Mouse (Mus musculus) kidney, embryonic 14.5 days (tissue): ENCODE measurements around the gene Atf7ip. TPM values are rescaled to one million over a fixed set of nuclear protein-coding genes. Genes with fewer than 3 reads are reported as not detected.

Experiments used
- ATAC-seq: fragments of 200-750 bp; cut with Nextera tagmentation; 2 replicates; pipeline ENCODE4 v1.8.0; 2017; ENCODE audit warnings: moderate number of reproducible peaks, mild to moderate bottlenecking, moderate TSS enrichment, moderate library complexity; ENCODE audit not compliant: low FRiP score, low TSS enrichment
- H3K27ac ChIP-seq: fragments of 300-500 bp; sonication (generic); 2 replicates; pipeline ENCODE4 v1.5.1; 2014; ENCODE audit warnings: low read depth, mild to moderate bottlenecking, low read length, moderate library complexity, mixed read lengths
- H3K27me3 ChIP-seq: fragments of 300-500 bp; sonication (generic); 2 replicates; pipeline ENCODE4 v1.6.1; 2014; ENCODE audit warnings: mild to moderate bottlenecking, low read length; ENCODE audit not compliant: control insufficient read depth, insufficient read depth
- H3K36me3 ChIP-seq: fragments of 300-500 bp; sonication (generic); 2 replicates; pipeline ENCODE4 v1.6.1; 2014; ENCODE audit warnings: low read length, mixed read lengths; ENCODE audit not compliant: control insufficient read depth, insufficient read depth
- H3K4me1 ChIP-seq: fragments of 300-500 bp; sonication (generic); 2 replicates; pipeline ENCODE4 v1.6.1; 2014; ENCODE audit warnings: low read length, mixed read lengths; ENCODE audit not compliant: control insufficient read depth, insufficient read depth
- H3K4me2 ChIP-seq: fragments of 300-500 bp; sonication (generic); replicated peaks from 2 replicates; pipeline ENCODE4 v1.6.1; 2014; ENCODE audit warnings: low read depth, mild to moderate bottlenecking, low read length
- H3K4me3 ChIP-seq: fragments of 300-500 bp; sonication (generic); 2 replicates; pipeline ENCODE4 v1.5.1; 2014; ENCODE audit warnings: mild to moderate bottlenecking, low read length
- H3K9ac ChIP-seq: fragments of 300-500 bp; sonication (generic); 2 replicates; pipeline ENCODE4 v1.6.1; 2014; ENCODE audit warnings: low read depth, mild to moderate bottlenecking, low read length, moderate library complexity
- H3K9me3 ChIP-seq: fragments of 300-500 bp; sonication (generic); 2 replicates; pipeline ENCODE4 v1.6.1; 2016; ENCODE audit warnings: low read length; ENCODE audit not compliant: control insufficient read depth
- WGBS: fragments of 180-500 bp; shearing (Covaris S2); extraction: QIAGEN DNeasy Blood & Tissue Kit; methylation state at CpG from one replicate; pipeline ENCODE4 v1.1.7; 2014; 5-methylcytosine and 5-hydroxymethylcytosine counted together
- polyA plus RNA-seq: library from polyadenylated mRNA; unstranded; fragments of >200 nt; fragmentation: Nextera tagmentation; extraction: Ambion mirVana; gene quantifications from 2 replicates; pipeline ENCODE4 v1.2.1, GENCODE M21; 2014

The Atf7ip gene
- polyA plus RNA-seq, 1 experiment from 2014 or later = 54.2 TPM

DNA sequence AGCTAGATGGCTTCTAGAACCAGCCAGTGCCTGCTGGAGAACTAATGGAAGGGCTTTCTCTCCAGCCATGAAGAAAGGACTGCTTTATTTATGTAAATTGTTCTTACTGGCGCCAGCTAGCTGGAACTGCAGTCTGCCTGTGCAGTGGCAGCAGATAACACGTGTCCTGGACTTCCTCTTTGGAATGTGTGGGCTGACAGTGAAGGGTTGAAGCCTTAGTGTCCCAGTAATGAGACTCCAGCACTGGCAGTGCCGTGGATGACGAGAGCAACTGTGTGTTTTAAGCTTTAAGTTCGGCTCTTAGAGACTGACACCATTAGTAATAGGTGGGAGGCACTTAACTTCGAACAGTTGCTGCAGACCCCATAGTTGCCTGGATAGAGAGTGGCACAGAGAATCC lies 37.2 kb downstream of the Atf7ip start:
- peaks cover 22% of the 10 kb centered on the region for H3K4me1 ChIP-seq
- no peak overlapping the region for H3K9ac ChIP-seq
- H3K4me2 ChIP-seq = peak overlapping the region; percentile 13; the same call in 1 of the 2 replicates
- WGBS = 7% methylated on average over 6 of the region's 6 CpGs
- H3K9me3 ChIP-seq = no peaks in the 10 kb centered on the region
- no peak overlapping the region for H3K4me3 ChIP-seq
- ATAC-seq = peak; percentile 90
- H3K27ac ChIP-seq = peak overlapping the region; percentile 53
- H3K27me3 ChIP-seq = no peaks in the 10 kb centered on the region
- 0 out of 2 replicates have a peak, but pooled peaks cover 3% of the 10 kb centered on the region for H3K36me3 ChIP-seq

DNA sequence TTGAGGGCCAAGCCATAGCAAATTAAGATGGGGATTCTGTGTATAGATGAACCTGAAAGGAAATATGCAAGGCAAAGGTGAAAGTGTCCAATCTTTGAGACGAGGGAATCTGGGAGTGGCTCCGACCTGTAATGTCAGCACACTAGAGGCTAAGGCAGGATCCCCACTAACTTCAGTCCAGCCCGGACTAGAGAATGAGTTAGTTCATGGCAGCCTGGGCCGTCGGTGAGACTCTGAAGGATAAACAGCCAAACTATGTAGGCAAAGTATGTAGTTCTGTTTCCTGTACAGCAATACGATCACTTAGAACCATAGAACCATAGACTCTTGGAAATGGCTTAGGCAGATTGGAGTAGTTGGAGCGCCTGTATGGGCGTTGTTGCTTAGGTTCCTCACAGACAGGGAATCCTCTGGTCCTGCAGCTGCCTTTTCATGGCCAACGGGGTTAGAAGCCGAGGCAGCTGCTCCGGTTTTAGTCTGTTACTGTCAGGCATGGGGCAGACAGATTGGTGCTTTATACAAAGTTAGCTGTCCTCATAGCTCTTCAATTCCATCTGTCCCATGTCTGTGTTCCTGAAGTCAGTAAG lies 39.4 kb downstream of the Atf7ip start:
- H3K4me1 ChIP-seq = peaks cover 24% of the 10 kb centered on the region
- H3K4me2 ChIP-seq = no peak overlapping the region
- no peak overlapping the region for H3K9ac ChIP-seq
- H3K27me3 ChIP-seq = no peaks in the 10 kb centered on the region
- no peak overlapping the region; the same call in 1 of the 2 replicates for H3K27ac ChIP-seq
- no peaks in the 10 kb centered on the region for H3K36me3 ChIP-seq
- ATAC-seq = no peak
- H3K4me3 ChIP-seq = no peak overlapping the region
- no peaks in the 10 kb centered on the region for H3K9me3 ChIP-seq
- WGBS = 88% methylated on average over 11 of the region's 11 CpGs

DNA sequence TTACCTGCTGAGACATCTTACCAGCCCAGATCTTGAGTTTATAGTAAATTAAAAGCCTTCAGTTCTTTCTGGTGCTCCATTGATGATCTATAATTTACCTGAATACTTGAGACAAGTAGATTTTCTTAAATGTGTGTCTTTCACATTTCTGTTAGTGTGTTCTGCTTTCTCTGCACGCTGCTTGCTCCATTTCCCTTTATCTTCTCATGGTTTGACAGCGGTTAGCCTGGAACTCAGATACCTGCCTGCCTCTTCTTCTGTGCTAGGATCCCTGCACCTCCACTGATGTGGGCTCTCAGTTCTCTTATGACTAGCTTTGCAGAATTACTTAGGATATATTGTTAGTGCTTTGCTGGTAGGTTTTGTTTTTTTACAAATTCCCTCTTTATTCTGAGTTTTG lies 40.3 kb downstream of the Atf7ip start:
- no peak overlapping the region for H3K4me2 ChIP-seq
- no peaks in the 10 kb centered on the region for H3K36me3 ChIP-seq
- H3K9ac ChIP-seq = no peak overlapping the region
- H3K9me3 ChIP-seq = no peaks in the 10 kb centered on the region
- no peak for ATAC-seq
- peaks cover 23% of the 10 kb centered on the region for H3K4me1 ChIP-seq
- WGBS = 96% methylated on average over 2 of the region's 2 CpGs
- no peaks in the 10 kb centered on the region for H3K27me3 ChIP-seq
- H3K4me3 ChIP-seq = no peak overlapping the region
- no peak overlapping the region for H3K27ac ChIP-seq

DNA sequence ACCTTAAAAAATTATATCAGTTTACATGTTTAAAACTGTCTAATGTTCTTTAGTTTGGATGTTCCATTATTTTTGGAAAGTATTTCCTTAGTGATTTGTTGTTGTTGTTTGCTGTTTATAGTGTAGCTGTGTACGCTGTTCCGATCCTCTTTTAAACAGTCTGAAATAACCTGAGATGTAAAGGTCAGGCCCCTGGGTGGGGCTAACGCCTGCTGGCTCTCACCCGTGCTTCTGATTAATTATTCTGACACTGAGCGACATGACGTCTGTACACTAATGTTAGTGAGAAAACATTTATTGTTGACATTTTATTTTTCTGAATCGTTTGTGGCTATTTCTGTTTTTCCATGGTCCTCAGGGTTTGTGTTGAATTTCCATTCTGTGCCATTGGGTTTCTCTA lies 41.0 kb downstream of the Atf7ip start:
- no peak overlapping the region for H3K27ac ChIP-seq
- no peaks in the 10 kb centered on the region for H3K27me3 ChIP-seq
- no peak overlapping the region for H3K4me3 ChIP-seq
- H3K9ac ChIP-seq = no peak overlapping the region
- H3K36me3 ChIP-seq = no peaks in the 10 kb centered on the region
- ATAC-seq = no peak
- no peak overlapping the region for H3K4me2 ChIP-seq
- peaks cover 16% of the 10 kb centered on the region for H3K4me1 ChIP-seq
- H3K9me3 ChIP-seq = no peaks in the 10 kb centered on the region
- 55% methylated on average over 7 of the region's 7 CpGs for WGBS

DNA sequence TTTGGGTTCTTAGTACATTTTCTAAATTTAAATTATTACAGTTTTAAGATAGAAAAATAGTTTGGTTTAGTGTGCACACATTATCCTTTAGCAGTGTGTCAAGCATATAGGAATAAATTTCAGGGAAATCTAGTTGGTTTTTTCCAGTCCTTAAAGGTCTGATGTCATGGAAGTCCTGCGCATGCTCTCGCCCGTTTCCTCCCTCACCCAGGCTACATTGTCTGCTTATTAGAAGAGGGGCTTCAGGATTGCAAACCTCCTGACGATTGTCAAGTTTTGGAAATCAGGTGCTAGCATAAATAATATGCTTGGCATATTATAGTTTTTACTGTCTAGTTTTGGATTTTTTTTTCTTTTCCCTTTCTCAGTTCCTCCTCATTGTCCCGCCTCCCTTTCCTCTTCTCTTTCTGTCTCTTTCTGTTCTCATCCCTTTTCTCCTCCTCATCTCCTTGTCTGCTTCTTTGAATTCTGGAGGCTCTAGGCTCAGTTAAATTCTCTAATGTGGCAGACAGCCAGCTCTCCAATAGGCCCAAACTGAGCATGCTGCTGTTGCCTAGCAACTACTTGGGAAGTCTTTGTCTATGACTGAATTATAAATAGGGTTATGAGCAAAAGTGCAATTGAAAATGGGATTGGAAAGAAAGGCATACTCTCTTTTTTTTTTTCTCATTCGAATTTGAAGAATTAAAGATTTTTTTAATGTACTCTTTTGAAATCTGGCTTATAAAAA lies 42.2 kb downstream of the Atf7ip start:
- WGBS = 88% methylated on average over 6 of the region's 6 CpGs
- H3K27ac ChIP-seq = no peak overlapping the region
- ATAC-seq = no peak

DNA sequence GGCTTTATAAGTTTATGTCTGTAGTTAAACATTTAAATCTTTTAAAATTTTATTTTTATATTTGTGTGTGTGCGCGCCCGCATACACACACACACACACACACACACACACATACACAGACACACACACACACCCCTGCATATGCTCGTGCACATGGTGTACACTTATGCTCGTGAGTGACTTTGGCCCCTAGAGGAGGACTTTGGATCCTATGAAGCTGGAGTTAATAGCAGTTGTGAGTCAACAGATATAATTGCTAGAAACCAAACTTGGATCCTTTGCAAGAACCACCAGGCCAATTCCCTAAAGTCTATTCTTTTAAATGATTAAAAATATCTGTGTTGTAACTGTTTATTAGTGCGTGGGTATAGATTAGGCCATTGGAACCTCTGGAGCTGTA lies 42.8 kb downstream of the Atf7ip start:
- no peak overlapping the region for H3K4me3 ChIP-seq
- peaks cover 4% of the 10 kb centered on the region; the same call in 1 of the 2 replicates for H3K4me1 ChIP-seq
- H3K9me3 ChIP-seq = no peaks in the 10 kb centered on the region
- 93% methylated on average over 6 of the region's 6 CpGs for WGBS
- H3K27me3 ChIP-seq = no peaks in the 10 kb centered on the region
- no peaks in the 10 kb centered on the region for H3K36me3 ChIP-seq
- H3K4me2 ChIP-seq = no peak overlapping the region
- ATAC-seq = no peak
- H3K27ac ChIP-seq = no peak overlapping the region
- no peak overlapping the region for H3K9ac ChIP-seq

More for the DNA sequence above, 42.2 kb downstream of the Atf7ip start:
- Histone ChIP-seq H3K4me2 (no peak overlapping the region), H3K9me3 (no peaks in the 10 kb centered on the region), H3K4me1 (peaks cover 7% of the 10 kb centered on the region), H3K36me3 (no peaks in the 10 kb centered on the region), H3K9ac (no peak overlapping the region), H3K27me3 (no peaks in the 10 kb centered on the region), H3K4me3 (no peak overlapping the region)

DNA sequence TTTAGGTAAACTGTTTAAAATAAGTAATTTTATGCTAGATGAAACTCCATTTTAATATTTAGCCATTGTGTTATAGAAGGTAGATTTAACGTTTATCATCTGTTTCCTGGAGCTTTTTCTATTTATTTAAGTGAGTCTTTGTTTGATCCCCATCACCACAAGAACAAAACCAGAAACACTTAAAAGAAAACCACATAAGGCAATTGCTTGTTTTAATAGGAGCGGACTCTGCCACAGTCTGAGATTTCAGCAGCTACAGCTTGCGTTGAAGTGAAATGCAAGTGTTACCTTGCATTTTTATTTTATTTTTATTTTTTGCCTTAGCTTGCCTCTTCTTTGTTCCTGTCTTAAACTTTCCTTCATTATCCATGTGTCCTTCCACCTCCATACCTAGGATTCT lies 43.6 kb downstream of the Atf7ip start:
- no peak overlapping the region for H3K4me2 ChIP-seq
- WGBS = 88% methylated on average over 3 of the region's 3 CpGs
- H3K9ac ChIP-seq = no peak overlapping the region
- H3K9me3 ChIP-seq = no peaks in the 10 kb centered on the region
- no peak for ATAC-seq
- peaks cover 4% of the 10 kb centered on the region; the same call in 1 of the 2 replicates for H3K4me1 ChIP-seq
- H3K4me3 ChIP-seq = no peak overlapping the region
- H3K27ac ChIP-seq = no peak overlapping the region
- H3K27me3 ChIP-seq = no peaks in the 10 kb centered on the region
- no peaks in the 10 kb centered on the region for H3K36me3 ChIP-seq

DNA sequence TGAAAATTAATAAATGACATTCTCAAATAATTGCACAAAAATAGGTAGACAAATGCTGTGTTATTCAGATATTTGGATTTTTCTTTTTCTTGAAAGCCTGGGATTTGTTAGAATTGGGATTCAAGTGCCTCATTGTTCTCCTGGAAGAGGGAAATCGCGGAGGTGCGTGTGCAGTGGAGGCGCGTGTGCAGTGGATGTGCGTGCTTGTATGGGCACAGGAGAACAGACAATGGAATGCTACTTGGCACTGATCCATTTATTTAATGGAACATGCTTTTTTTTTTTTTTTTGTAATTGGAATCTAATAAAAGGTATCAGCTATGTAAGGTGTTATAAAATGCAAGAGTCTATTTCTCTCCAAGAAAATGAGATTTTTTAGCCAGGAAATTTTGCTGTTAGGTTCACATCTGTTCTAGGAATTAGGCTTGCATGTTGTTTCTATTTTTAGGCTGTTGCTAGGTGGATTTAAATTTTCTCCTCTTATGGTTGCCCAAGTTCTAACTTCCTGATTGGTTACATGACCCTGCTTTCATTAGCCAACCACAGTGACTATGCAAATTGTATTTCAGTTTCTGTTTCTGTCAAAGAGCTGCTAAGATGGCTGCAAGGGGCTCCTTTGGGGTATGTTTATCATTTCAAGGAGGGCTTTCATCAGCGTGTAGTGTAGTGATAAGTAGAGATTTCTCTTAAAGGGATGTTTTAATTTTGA lies 44.8 kb downstream of the Atf7ip start:
- H3K27ac ChIP-seq = no peak overlapping the region
- no peaks in the 10 kb centered on the region for H3K9me3 ChIP-seq
- no peaks in the 10 kb centered on the region for H3K36me3 ChIP-seq
- ATAC-seq = no peak
- H3K9ac ChIP-seq = no peak overlapping the region
- H3K4me3 ChIP-seq = no peak overlapping the region
- H3K4me1 ChIP-seq = peaks cover 4% of the 10 kb centered on the region; the same call in 1 of the 2 replicates
- 72% methylated on average over 7 of the region's 7 CpGs for WGBS
- no peak overlapping the region for H3K4me2 ChIP-seq
- H3K27me3 ChIP-seq = no peaks in the 10 kb centered on the region
